Mouse (Mus musculus): Measurements from ENCODE around the gene Cers5.
A peak's percentile ranks its signal among the peaks of the same experiment; 100 is the strongest.
"Not testable (repeated sequence)": the region's sequence is repeated elsewhere in the genome, so short reads cannot be mapped to it uniquely, and the experiment has no call there.

Gene Cers5

DNA sequence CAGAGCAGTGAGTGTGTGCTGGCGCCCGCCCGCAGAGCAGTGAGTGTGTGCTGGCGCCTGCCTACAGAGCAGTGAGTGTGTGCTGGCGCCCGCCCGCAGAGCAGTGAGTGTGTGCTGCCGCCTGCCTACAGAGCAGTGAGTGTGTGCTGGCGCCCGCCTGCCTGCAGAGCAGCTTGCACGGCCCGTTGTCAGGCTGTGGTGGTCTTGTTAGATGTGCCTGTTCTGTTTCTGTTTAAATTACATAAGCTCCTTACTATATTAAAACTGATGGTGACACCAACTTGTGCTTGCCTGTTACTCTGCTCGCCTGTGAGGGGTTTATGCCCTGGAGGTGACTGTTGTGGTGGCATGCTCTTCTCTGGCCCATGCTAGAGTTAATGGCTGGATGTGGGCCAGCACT is 64.5 kb downstream of the Cers5 start:
- DNase-seq (ENCODE audit: low spot score): no peak

GRCm38 (mm10) chr15:99705440-99706048 is 67.1 kb downstream of the Cers5 start, which contains the start of gene Gm17349:
Gene Gm17349, minus strand, starts transcription at chr15:99705490.
- peak; percentile 47 for DNase-seq (ENCODE audit: low spot score)

GRCm38 (mm10) chr15:99704881-99705280 is 67.8 kb downstream of the Cers5 start:
- no peak for DNase-seq (ENCODE audit: low spot score)

DNA sequence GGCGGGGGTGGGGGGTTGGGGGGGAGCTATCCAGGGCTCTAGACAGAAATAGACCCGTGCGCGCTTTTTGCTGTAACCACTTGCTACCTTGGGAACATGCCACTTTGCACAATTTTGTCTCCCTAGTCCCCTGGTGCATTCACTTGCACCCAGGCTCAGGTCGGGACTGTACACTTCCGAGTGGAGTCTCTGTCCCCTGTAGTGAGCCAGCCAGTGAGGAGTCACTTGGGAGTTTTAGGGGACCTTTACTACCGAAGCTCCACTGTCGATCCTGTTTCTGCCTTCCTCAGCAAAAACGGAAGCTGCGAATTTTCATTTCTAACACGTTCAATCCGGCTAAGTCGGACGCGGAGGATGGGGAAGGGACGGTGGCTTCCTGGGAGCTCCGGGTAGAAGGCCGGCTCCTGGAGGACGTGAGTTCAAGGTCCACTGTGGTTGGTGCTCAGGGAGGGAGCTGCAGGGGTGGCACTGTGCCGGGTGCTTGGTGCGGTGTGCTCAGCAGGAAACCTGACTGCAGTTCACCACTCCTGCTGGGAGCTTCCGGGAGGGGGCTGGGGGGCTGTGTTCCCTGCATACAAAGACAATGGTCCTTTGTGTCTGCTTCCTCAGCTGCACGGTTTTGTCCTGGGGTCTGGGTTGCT is 68.5 kb downstream of the Cers5 start:
- DNase-seq (ENCODE audit: low spot score): no peak

- no peak for DNase-seq (ENCODE audit: low spot score)
These were observed 69.0 kb downstream of the Cers5 start for GRCm38 (mm10) chr15:99703676-99704040.

GRCm38 (mm10) chr15:99703104-99703503 is 69.6 kb downstream of the Cers5 start:
- no peak for DNase-seq (ENCODE audit: low spot score)

DNA sequence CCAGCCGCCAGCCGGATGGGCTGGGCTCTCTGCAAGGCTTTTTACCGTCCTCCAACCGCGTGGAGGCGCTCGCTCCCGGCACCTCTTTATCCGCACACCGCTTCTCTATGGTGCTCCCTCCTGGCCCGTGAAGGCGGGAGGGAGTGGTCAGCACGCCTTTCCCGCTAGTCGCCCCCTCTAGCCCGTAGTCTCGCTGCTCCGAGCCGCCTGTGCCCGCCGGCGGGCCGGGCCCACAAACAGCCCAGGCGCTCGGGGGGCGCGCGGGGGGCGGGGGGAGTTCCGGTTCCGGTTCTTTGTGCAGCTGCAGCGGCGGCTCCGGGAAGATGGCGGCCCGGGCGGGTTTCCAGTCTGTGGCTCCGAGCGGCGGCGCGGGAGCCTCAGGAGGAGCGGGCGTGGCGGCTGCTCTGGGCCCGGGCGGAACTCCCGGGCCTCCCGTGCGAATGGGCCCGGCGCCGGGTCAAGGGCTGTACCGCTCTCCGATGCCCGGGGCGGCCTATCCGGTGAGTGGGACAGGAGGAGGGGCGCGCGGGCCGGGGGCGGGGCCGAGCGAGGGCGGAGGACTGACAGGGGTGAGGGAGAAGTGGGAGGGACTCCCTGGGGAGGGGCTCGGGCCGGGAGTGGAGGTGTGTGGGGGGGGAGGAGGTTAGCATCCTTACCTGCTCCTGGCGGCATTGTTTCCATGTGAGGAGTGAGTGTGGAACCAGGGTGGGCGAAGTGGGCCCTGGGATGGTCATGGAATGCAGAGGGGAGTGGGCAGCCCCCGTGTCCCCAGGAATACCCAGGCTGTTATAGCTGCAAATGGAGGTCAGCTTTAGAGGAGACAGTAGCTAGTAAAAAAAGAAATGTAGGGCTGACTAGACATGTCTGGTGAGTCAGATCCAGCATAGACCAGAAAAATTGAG is 70.4 kb downstream of the Cers5 start, which contains the start of gene Smarcd1:
Gene Smarcd1 (plus strand): TSS at position 131 of the 902 bp plus-strand sequence.
- peak; percentile 88 for DNase-seq (ENCODE audit: low spot score)

- DNase-seq (ENCODE audit: low spot score): not testable (repeated sequence)
These were observed 71.1 kb downstream of the Cers5 start for GRCm38 (mm10) chr15:99701640-99701998.

- no peak for DNase-seq (ENCODE audit: low spot score)
These were observed 72.2 kb downstream of the Cers5 start for GRCm38 (mm10) chr15:99700219-99701106.

GRCm38 (mm10) chr15:99699715-99700114 is 73.0 kb downstream of the Cers5 start:
- no peak for DNase-seq (ENCODE audit: low spot score)

DNA sequence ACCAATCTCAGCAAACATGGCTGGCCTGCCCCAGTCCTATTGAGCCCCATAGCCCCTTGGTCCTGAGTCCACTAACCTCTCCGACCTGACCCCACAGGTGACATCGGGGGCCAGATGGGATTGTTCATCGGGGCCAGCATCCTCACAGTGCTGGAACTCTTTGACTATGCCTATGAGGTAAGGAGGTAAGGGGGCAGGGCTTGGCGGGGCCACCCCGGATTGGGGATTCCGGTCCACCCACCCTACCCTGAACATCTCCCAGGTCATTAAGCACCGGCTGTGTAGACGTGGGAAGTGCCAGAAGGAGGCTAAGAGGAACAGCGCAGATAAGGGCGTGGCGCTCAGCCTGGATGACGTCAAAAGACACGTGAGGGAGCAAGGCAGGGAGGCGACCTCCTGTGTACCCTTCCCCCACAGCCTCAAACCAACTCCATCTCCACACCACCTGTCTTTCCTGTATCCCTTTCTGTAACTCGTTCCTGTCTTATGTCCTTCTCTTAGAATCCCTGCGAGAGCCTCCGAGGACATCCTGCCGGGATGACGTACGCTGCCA is 74.1 kb downstream of the Cers5 start:
- peak; percentile 34 for DNase-seq (ENCODE audit: low spot score)

DNA sequence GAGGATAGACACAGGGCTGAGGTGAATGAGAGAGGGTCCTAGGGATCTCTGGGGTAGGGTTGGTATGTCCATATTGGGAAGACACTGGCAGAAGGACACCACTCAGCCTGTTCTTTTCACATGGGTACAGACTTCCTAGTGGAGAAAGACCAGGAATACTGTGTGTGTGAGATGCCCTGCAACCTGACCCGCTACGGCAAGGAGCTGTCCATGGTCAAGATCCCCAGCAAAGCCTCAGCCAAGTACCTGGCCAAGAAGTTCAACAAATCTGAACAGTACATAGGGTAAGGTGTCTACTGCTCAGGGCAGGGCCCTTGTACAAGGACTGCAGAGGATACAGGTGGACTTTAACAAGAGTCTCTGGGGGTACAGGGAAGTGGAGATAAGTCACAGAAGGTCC is 75.4 kb downstream of the Cers5 start:
- DNase-seq (ENCODE audit: low spot score): no peak

- DNase-seq (ENCODE audit: low spot score): no peak
These were observed 80.7 kb downstream of the Cers5 start for GRCm38 (mm10) chr15:99691976-99692375.

GRCm38 (mm10) chr15:99690924-99691323 is 81.8 kb downstream of the Cers5 start:
- no peak for DNase-seq (ENCODE audit: low spot score)

- DNase-seq (ENCODE audit: low spot score): peak; percentile 28
These were observed 84.0 kb downstream of the Cers5 start for GRCm38 (mm10) chr15:99688712-99689111.
